ENCODE assay signal across 8 mouse cellular contexts in genomic region chr12:23010199-23010598, GRCm38 (mm10).
DNase-seq lines count a peak whose midpoint lies in the region; ATAC-seq lines count a peak whose summit lies in the region.
"Not testable (repeated sequence)": the region's sequence is repeated elsewhere in the genome, so short reads cannot be mapped to it uniquely, and the experiment has no call there.

No protein-coding gene starts in this region.

- peak; percentile 59 for DNase-seq in adrenal gland, postnatal 10 days
- DNase-seq in forebrain, embryonic 10.5 days (ENCODE audit: extremely low spot score, low spot score) = peak; percentile 55
- peak; percentile 69 for DNase-seq in limb, embryonic 11.5 days (ENCODE audit: low spot score)
- DNase-seq in lung, postnatal 4 days = peak; percentile 15 to 70
- peak; percentile 2 for DNase-seq in ovary, postnatal 14 days (ENCODE audit: low spot score)
- peak; percentile 23 for DNase-seq in thymus, postnatal 14 days

- peak overlapping the region; percentile 59 for H3K4me2 ChIP-seq in heart, embryonic 13.5 days
- peak overlapping the region; percentile 25; the same call in 1 of the 2 replicates for H3K4me2 ChIP-seq in intestine, embryonic 16.5 days (ENCODE audit: low read depth, low read length)
- not testable (repeated sequence) for H3K4me2 ChIP-seq in limb, embryonic 11.5 days (ENCODE audit: low read depth, severe bottlenecking)

- not testable (repeated sequence) for H3K27me3 ChIP-seq in forebrain, embryonic 10.5 days (ENCODE audit: poor library complexity, severe bottlenecking); heart, embryonic 13.5 days (replicated peaks); intestine, embryonic 16.5 days (replicated peaks; ENCODE audit: control insufficient read depth, insufficient read depth, low read length); limb, embryonic 11.5 days (ENCODE audit: control insufficient read depth, insufficient read depth, low read length)

- ATAC-seq in heart, embryonic 13.5 days (ENCODE audit: extremely low read depth, insufficient number of reproducible peaks, low FRiP score, low TSS enrichment); limb, embryonic 11.5 days (ENCODE audit: insufficient number of reproducible peaks, low FRiP score, low TSS enrichment, low read depth): not testable (repeated sequence)
- ATAC-seq in intestine, embryonic 16.5 days = peak; percentile 85

- WGBS in forebrain, embryonic 10.5 days = 3% methylated on average over 32 of the region's 37 CpGs
- WGBS in heart, embryonic 13.5 days = under 1% methylated on average over 36 of the region's 37 CpGs
- 2% methylated on average over 23 of the region's 37 CpGs for WGBS in intestine, embryonic 16.5 days
- 1% methylated on average over 37 of the region's 37 CpGs for WGBS in limb, embryonic 11.5 days

- H3K9ac ChIP-seq in heart, embryonic 13.5 days = 0 out of 2 replicates have a peak overlapping the region, but pooled peaks have one; percentile 79
- peak overlapping the region; percentile 64 for H3K9ac ChIP-seq in intestine, embryonic 16.5 days (ENCODE audit: low read depth, low read length)
- H3K9ac ChIP-seq in limb, embryonic 11.5 days (ENCODE audit: low read length) = peak overlapping the region; percentile 56; the same call in 1 of the 2 replicates

- peak overlapping the region; percentile 54 for H3K4me3 ChIP-seq in forebrain, embryonic 10.5 days
- peak overlapping the region; percentile 55 for H3K4me3 ChIP-seq in heart, embryonic 13.5 days
- peak overlapping the region; percentile 47 for H3K4me3 ChIP-seq in intestine, embryonic 16.5 days (ENCODE audit: low read length)
- peak overlapping the region; percentile 37 for H3K4me3 ChIP-seq in limb, embryonic 11.5 days (ENCODE audit: low read depth, low read length)

- not testable (repeated sequence) for H3K4me1 ChIP-seq in forebrain, embryonic 10.5 days; heart, embryonic 13.5 days; intestine, embryonic 16.5 days (ENCODE audit: control insufficient read depth, insufficient read depth, low read length); limb, embryonic 11.5 days (ENCODE audit: control insufficient read depth, insufficient read depth, low read length)

- not testable (repeated sequence) for H3K36me3 ChIP-seq in forebrain, embryonic 10.5 days (replicated peaks); heart, embryonic 13.5 days; intestine, embryonic 16.5 days (ENCODE audit: control insufficient read depth, insufficient read depth, low read length); limb, embryonic 11.5 days (ENCODE audit: control insufficient read depth, insufficient read depth, low read length)

- H3K9me3 ChIP-seq in forebrain, embryonic 10.5 days; heart, embryonic 13.5 days; intestine, embryonic 16.5 days (ENCODE audit: control insufficient read depth, low read length); limb, embryonic 11.5 days (ENCODE audit: control insufficient read depth, low read length): not testable (repeated sequence)

- peak overlapping the region; percentile 81 for H3K27ac ChIP-seq in forebrain, embryonic 10.5 days
- not testable (repeated sequence) for H3K27ac ChIP-seq in heart, embryonic 13.5 days (replicated peaks); intestine, embryonic 16.5 days (ENCODE audit: low read length); limb, embryonic 11.5 days (replicated peaks; ENCODE audit: low read depth, low read length)

Comparison
In these comparisons a context has a peak if more than half of its experiments do, and no peak if none do; other contexts are left out.
1. DNase-seq: peak in every context shown above with its lines; median percentile 69 in limb, embryonic 11.5 days; 59 in adrenal gland, postnatal 10 days; 55 in forebrain, embryonic 10.5 days; 42 in lung, postnatal 4 days; 23 in thymus, postnatal 14 days; 2 in ovary, postnatal 14 days.